Mouse (Mus musculus): Measurements from ENCODE around the gene Gng3. TPM values are rescaled to one million over a fixed set of nuclear protein-coding genes. Genes with fewer than 3 reads are reported as not detected.

Gng3 gene
- polyA plus RNA-seq (2012; rRNA removed) = 190 TPM in 2 replicates

DNA sequence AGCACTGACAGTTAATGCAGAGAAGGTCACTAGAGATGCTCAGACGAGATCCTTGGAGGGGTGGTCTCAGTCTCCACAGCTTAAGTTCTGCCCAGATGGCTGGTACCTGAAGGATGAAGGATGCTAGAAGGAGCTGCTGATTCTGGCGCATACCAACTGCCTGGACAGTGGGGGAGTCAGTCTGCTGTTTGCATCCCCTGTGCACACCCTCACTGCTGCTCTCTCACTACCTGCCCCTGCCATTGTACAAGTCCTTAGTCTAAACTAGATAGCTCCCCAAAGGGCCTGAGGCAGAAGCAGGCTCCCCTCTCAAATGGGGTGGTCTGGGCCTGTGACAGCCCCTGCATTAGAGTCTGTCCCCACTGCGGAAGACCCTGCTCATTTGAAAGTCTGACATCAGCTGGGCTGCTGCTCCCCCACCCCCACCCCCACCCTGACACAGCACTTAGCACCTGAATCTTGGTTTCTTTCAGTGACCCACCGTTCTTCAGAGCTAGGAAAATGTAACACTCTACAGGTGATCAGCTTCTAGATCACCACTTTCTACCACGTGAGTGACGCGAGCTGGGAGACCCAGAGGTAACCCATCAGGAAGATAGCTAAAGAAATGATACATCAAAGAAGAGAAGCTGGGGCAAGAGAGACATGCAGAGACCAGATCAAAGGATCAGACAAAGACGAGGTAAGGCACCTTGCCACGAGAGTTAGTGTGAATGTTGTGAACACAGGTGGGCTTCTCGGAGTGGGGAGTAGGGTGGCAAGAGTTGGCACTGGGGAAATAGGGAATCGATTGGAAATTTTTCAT lies at the start of gene Gng3:
TSS of gene Gng3 (minus strand) at position 92 of the 805 bp plus-strand sequence.

DNA sequence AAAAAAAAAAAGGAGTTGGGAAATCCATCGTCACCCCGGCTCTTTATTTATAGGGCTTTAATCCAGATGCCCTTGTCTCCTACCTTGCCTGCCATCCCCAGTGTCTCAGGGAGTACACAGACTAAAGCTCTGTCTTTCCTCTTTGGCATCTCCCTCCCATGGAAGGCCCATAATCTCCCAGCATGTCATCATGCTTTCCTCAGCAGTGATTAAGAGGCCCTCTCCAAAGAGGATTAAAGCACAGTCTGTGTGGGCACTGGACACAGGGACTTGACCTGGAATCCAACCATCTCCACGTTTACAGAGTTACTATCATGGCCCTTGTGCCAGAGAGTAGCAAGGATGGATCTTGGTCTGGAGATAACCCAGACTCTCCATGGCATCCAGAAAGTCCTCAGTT lies 44.6 kb upstream of the Gng3 start, which contains the start of the genes Lbhd1 and Gm49403:
TSS of gene Lbhd1 (plus strand) at position 117 of the 400 bp plus-strand sequence.
TSS of gene Gm49403 (plus strand) at position 315 of the 400 bp plus-strand sequence.

DNA sequence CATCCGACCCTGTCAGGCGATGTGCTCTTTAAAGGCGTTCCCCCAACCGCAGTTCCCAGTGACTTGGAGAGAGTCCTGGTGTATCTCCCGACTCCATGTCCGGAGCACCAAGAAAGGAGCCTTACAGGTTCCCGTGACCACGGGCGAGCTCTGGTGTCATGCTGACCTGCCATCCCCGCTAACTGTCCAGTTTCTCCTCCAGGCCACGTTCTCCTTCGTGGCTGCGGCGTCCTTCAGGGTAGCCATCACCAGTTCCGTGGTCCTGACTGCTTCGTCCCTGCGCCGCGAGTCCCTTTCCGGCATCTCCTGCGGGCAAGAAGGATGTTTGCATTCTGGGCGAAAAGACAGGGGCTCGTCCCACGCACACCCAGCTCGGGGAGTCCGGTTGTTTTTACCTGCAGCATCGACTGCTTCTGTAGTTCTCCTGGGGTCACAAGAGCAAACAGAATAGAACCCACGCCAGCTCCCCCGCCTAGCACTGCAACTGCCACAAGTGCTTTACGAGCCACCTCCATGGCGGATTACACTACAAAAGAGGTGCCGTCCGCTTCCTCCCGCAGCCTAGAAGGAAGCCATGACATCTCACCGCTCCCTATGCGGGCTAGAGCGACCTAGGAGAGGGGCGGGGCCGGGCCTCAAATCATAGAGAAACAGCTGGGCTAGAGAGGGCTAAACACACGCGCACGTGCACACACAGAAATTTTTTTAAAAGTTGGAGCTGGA lies 41.5 kb upstream of the Gng3 start, which contains the start of gene Uqcc3:
TSS of gene Uqcc3 (minus strand) at position 613 of the 723 bp plus-strand sequence.

DNA sequence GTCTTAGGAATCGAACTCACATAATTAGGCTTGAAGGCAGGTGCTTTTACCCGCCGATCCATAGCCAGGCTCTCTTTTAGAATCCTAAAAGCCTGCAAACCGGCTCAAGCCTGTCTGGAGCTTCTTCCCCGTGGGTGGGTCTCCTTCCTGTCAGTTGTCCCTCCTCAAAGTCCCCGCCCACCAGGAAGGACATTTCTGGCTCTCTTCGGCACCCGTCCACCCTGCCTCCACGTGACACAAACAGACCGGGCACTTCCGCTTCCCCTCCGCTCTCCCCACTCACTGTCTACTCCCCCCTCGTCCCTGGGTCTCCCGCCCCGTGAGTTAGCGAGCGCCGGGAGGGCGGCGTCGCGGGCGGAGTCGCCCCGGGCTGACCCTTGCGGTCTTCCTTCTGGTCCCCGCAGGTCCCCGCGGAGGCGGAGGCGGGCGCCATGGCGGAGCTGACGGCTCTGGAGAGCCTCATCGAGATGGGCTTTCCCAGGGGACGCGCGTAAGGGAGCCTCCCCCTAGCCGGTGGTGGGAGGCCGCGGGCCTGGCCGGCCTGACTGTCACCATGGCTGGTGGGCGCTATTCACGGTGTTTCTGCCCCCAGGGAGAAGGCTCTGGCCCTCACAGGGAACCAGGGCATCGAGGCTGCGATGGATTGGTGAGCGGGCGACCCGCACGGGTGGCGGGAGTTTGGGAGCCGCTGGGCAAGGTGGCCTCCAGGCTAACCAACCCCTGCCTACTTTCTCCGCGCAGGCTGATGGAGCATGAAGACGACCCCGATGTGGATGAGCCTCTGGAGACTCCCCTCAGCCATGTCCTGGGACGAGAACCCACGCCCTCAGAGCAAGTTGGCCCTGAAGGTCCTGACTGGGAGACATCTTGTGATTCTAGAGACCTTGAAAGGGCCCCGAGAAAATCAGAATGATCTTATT lies 32.5 kb upstream of the Gng3 start, which contains the start of gene Ubxn1:
TSS of gene Ubxn1 (plus strand) at position 230 of the 920 bp plus-strand sequence.

DNA sequence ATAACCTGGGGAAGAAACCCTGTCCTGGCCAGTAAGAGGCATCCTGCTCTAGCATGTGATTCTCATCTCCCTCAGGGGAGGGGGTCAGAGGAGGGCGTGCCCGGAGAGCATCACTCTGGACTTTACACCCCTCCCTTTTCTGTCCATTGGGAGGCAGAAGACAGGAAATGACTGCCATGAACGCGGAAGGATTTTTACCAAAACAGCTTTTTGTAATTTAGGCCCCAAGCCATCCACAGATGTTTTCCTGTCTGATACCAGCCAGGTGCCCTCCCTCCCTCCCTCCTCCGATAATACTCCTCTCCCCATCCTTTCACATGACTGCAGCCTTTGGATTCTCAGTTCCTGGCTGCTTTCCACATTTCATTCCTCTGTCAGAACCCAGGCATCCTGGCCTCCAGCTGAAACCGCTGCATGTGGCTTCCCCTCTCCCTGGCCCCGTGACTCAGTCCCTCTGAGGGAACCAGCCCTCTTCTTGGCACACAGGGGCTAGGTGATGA lies 11.5 kb upstream of the Gng3 start, which contains the start of gene Lrrn4cl:
TSS of gene Lrrn4cl (plus strand) at position 367 of the 500 bp plus-strand sequence.

DNA sequence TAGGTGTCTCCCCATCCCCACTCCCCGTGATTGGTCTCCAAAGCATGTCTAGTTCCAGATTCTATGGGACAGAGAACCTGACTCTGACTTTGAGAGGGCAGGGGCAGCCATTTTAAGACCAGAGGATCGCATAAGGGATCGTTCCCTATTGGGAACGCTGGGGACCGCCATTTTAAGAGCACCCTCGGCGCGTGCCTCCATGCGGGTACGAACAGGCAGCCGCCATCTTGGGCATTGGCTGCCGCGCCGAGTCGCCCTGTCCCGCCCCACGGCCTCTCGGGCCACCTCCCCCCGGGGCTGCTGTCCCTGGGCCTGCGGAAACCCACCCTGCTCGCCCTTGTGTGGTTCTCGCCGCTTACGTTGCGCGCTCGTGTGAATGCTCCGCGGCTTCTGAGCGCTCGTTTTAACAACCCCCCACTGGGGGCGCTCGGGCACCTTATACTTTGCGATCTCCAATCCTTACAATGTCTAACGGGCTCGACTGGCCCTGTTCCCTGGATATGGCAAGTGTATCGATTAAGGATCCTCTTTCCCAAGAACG lies 1.7 kb downstream of the Gng3 start, which contains the start of gene Bscl2:
TSS of gene Bscl2 (plus strand) at position 217 of the 541 bp plus-strand sequence.

DNA sequence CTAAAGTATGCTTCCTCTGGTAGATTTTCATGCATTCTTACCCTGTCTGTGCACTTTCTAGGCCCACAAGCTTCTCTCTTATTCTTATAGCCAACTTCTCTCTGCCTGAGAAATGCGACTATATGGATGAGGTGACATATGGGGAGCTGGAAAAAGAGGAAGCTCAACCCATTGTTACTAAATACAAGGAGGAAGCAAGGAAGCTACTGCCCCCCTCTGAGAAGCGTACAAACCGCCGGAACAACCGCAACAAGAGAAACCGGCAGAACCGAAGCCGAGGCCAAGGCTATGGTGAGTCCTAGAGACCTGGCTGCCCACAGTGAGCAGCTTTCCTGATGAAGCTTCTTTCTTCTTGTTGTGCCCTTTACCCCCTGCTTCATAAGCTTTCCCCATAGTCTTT lies 9.3 kb downstream of the Gng3 start, which contains the start of gene AC129217.1:
TSS of gene AC129217.1 (plus strand) at position 114 of the 400 bp plus-strand sequence.

DNA sequence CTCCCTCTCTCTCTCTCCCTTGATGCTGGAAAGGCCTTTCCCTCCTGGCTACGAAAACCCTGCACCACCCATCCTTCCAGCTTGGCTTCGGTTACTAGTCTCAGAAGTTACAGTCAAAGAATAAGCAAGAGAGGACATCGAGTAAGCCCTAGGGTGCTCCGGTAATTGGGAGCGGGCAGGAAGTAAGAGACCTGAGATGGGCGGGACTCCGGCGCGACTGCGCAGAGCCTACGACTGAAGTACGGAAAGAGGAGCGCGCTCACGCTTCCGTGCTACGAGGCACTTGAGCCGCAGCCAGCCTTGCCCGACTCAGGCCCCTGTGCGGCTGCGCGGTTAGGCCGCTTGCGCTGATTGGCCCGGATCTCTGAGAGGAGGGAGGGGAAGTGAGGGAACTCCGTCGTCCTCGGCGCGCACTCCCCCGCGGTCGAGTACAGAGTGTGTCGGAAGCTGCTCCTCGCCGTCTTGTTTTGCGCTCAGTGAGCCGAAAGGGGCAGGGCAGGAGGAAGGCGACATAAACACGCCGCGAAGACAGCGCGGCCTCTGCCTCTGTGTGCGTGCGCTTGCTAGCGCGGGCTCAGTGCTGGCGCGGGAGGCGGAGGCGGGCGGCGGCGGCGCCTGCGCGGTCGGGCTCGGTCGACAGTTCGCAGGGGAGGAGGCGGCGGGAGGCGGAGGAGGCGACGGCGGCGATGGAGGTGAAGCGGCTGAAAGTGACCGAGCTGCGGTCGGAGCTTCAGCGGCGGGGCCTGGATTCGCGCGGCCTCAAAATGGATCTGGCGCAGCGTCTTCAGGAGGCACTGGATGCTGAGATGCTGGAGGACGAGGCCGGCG lies 19.2 kb downstream of the Gng3 start, which contains the start of gene Hnrnpul2:
TSS of gene Hnrnpul2 (plus strand) at position 415 of the 828 bp plus-strand sequence.

DNA sequence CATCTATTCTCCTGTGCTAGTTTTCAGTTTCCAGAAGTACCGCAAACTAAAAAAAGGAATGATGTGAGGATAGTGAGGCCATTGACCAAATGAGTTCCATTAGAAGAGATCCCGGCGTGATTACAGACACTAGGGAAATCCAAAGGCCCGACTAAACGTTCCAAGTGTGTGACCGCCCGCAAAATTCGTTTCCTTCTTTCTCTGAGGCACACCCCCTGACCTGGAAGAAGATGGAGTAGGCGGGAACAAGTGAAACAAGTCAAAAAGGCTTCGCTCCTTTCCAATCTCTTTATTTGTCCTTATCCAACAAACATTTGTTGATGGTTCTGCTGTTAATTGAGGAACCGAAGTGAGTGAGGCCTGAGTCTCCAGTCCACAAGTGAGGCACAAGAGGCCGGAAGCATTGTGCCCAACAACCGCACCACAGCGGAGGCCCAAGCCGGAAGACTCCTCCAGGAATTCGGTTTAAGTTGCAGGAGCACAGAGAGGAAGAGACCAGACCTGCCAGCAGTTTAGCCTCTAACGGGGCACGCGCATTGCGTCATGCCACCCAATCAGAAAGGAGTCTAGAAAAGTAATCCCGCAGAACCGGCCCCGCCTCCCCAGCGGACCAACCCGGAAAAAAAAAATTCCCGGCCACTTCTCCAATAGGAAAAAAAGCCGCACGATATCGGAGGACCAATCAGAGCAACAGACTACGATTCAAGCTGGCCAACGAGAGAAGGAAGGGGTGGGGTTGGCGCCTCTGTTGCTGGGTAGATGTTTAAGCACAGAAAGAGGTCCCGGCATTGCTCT lies 20.0 kb downstream of the Gng3 start, which contains the start of gene Ttc9c:
TSS of gene Ttc9c (minus strand) at position 533 of the 795 bp plus-strand sequence.

DNA sequence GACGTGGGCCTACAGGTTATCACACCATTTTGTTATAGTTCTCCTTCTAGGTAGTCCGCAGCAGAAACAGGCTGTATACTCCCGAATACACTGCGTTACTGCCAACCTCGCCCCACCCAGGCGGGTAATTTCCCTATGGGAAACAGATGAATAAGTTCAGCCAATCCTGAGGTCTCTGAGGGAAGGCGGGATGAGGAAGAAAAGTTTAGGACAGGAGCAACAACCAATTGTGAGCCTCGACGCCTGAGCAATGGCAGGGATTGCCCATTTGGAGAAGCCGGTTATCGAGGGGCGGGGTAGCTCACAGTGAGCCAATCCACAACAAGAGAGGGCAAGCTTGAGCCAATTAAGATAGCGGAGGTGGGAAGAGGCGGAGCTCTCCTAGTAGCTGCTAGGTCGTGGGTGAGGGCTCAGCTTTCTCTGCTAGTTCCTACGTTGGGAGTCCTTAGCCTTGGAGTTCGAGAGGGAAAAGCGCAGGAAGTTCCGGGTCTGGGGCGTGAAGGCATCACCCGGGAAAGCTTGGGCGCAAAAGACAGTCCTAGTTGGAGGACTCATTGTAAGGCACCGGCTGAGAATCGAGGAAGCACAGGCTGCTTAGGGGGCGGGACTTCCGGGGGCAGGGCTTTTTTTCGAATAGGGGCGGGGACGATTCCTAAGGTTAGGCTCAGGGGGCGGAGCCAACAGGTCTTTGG lies 36.7 kb downstream of the Gng3 start, which contains the start of gene Zbtb3:
TSS of gene Zbtb3 (plus strand) at position 426 of the 692 bp plus-strand sequence.

DNA sequence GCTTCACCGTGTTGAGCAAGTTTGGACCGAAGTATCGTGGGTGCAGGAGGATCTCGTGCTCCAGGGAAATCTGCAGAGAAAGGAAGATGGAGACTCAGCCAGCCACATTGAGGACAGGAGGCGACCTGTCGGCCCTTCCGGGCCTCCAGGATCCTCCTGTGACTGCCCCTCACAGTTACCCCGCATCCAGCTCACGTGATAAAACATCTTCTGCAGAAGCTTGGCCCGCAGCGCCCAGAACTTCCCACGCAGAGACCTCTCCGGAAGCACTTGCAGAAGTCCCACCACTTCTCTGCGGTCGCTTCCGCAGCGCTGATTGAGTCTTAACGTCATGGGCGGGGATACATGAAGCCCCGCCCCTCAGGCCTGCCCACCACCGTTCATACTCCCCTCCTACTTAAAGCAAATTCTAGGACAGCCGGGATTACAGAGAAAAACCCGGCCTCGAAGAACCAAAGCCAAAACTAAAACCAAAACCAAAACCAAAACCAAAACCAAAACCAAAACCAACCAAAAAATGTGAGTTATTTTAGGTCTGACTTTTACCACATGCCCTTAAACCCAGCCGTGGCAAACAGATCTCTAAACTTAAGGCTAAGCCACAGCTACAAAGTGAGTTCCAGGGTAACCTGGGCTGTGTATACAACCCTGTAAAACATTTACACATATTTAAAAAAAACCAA lies 40.6 kb downstream of the Gng3 start, which contains the start of gene Polr2g:
TSS of gene Polr2g (minus strand) at position 314 of the 683 bp plus-strand sequence.

Other genes with a start within 250 kb of the Gng3 start
- gene Slc22a8, start 247.9 kb downstream of the Gng3 start, polyA plus RNA-seq (2012; rRNA removed) = 5.2 and 5.9 TPM in 2 replicates
- gene Slc22a6, start 221.2 kb downstream of the Gng3 start, polyA plus RNA-seq (2012; rRNA removed) = 10.5 and 10.8 TPM in 2 replicates
- gene Chrm1, start 175.4 kb downstream of the Gng3 start, polyA plus RNA-seq (2012; rRNA removed) = 1.2 and 1.8 TPM in 2 replicates
- 139 and 144 TPM in 2 replicates for gene Slc3a2, start 115.8 kb downstream of the Gng3 start, polyA plus RNA-seq (2012; rRNA removed)
- gene Wdr74, start 103.4 kb downstream of the Gng3 start, polyA plus RNA-seq (2012; rRNA removed) = 63.8 and 65.5 TPM in 2 replicates
- 2.2 and 3.8 TPM in 2 replicates for gene 1700092M07Rik, start 98.5 kb downstream of the Gng3 start, polyA plus RNA-seq (2012; rRNA removed)
- gene Stx5a, start 97.8 kb downstream of the Gng3 start, polyA plus RNA-seq (2012; rRNA removed) = 128 and 133 TPM in 2 replicates
- gene Nxf1, start 82.1 kb downstream of the Gng3 start, polyA plus RNA-seq (2012; rRNA removed) = 237 and 239 TPM in 2 replicates
- gene Tmem223, start 68.2 kb downstream of the Gng3 start, polyA plus RNA-seq (2012; rRNA removed) = 238 and 255 TPM in 2 replicates
- gene Tmem179b, start 64.7 kb downstream of the Gng3 start, polyA plus RNA-seq (2012; rRNA removed) = 27.4 and 32.0 TPM in 2 replicates
- gene Taf6l, start 52.8 kb downstream of the Gng3 start, polyA plus RNA-seq (2012; rRNA removed) = 26.2 TPM in 2 replicates
- 141 and 149 TPM in 2 replicates for gene Polr2g, start 40.6 kb downstream of the Gng3 start, polyA plus RNA-seq (2012; rRNA removed)
- 5.2 and 5.8 TPM in 2 replicates for gene Zbtb3, start 36.6 kb downstream of the Gng3 start, polyA plus RNA-seq (2012; rRNA removed)
- 50.1 and 61.9 TPM in 2 replicates for gene Ttc9c, start 19.9 kb downstream of the Gng3 start, polyA plus RNA-seq (2012; rRNA removed)
- gene Hnrnpul2, start 19.2 kb downstream of the Gng3 start, polyA plus RNA-seq (2012; rRNA removed) = 92.1 and 94.3 TPM in 2 replicates
- 0.57 and 1.3 TPM in 2 replicates for gene AC129217.1, start 9.4 kb downstream of the Gng3 start, polyA plus RNA-seq (2012; rRNA removed)
- gene Bscl2, start 1.7 kb downstream of the Gng3 start, polyA plus RNA-seq (2012; rRNA removed) = 78.4 and 83.2 TPM in 2 replicates
- 0.85 and 0.94 TPM in 2 replicates for gene Lrrn4cl, start 11.6 kb upstream of the Gng3 start, polyA plus RNA-seq (2012; rRNA removed)
- 136 and 140 TPM in 2 replicates for gene Ubxn1, start 32.3 kb upstream of the Gng3 start, polyA plus RNA-seq (2012; rRNA removed)
- gene Uqcc3, start 41.7 kb upstream of the Gng3 start, polyA plus RNA-seq (2012; rRNA removed) = 51.3 and 57.6 TPM in 2 replicates
- gene Lbhd1, start 44.5 kb upstream of the Gng3 start, polyA plus RNA-seq (2012; rRNA removed) = 4.9 and 6.7 TPM in 2 replicates
- not detected in 2 replicates for gene Gm49403, start 44.7 kb upstream of the Gng3 start, polyA plus RNA-seq (2012; rRNA removed)
- gene 1810009A15Rik, start 49.7 kb upstream of the Gng3 start, polyA plus RNA-seq (2012; rRNA removed) = 67.3 and 81.7 TPM in 2 replicates
- gene Gm49416, start 49.7 kb upstream of the Gng3 start, polyA plus RNA-seq (2012; rRNA removed) = 0.18 and 1.1 TPM in 2 replicates
- gene Ints5, start 53.8 kb upstream of the Gng3 start, polyA plus RNA-seq (2012; rRNA removed) = 28.9 and 29.0 TPM in 2 replicates
- gene Ganab, start 58.9 kb upstream of the Gng3 start, polyA plus RNA-seq (2012; rRNA removed) = 157 and 161 TPM in 2 replicates
- 146 and 151 TPM in 2 replicates for gene B3gat3, start 81.2 kb upstream of the Gng3 start, polyA plus RNA-seq (2012; rRNA removed)
- 2.0 and 3.3 TPM in 2 replicates for gene Rom1, start 90.2 kb upstream of the Gng3 start, polyA plus RNA-seq (2012; rRNA removed)
- 18.3 and 26.1 TPM in 2 replicates for gene Eml3, start 90.4 kb upstream of the Gng3 start, polyA plus RNA-seq (2012; rRNA removed)
- 62.2 and 65.0 TPM in 2 replicates for gene Mta2, start 102.7 kb upstream of the Gng3 start, polyA plus RNA-seq (2012; rRNA removed)
- gene Tut1, start 114.7 kb upstream of the Gng3 start, polyA plus RNA-seq (2012; rRNA removed) = 26.1 and 29.3 TPM in 2 replicates
- gene Eef1g, start 127.8 kb upstream of the Gng3 start, polyA plus RNA-seq (2012; rRNA removed) = 429 and 446 TPM in 2 replicates
- gene Ahnak, start 150.1 kb upstream of the Gng3 start, polyA plus RNA-seq (2012; rRNA removed) = 3.8 and 8.4 TPM in 2 replicates
- not detected in 2 replicates for gene Scgb1a1, start 248.8 kb upstream of the Gng3 start, polyA plus RNA-seq (2012; rRNA removed)

All from central nervous system, embryonic 14 days (tissue).